Mouse (Mus musculus) small intestine, adult 10 weeks (tissue): ENCODE measurements around the gene Zfp711. TPM values are rescaled to one million over a fixed set of nuclear protein-coding genes. Genes with fewer than 3 reads are reported as not detected.

Experiments used
- polyA plus RNA-seq: library from polyadenylated mRNA; stranded (reverse); fragments of 350-450 nt; fragmentation: Illumina TruSeq; extraction: RNeasy Lipid Tissue Mini Kit (QIAGEN cat#74804); gene quantifications from one replicate; pipeline ENCODE4 v1.2.3, GENCODE M21; 2014; ENCODE audit warnings: low replicate concordance

The Zfp711 gene
- 3.9 TPM for polyA plus RNA-seq

DNA sequence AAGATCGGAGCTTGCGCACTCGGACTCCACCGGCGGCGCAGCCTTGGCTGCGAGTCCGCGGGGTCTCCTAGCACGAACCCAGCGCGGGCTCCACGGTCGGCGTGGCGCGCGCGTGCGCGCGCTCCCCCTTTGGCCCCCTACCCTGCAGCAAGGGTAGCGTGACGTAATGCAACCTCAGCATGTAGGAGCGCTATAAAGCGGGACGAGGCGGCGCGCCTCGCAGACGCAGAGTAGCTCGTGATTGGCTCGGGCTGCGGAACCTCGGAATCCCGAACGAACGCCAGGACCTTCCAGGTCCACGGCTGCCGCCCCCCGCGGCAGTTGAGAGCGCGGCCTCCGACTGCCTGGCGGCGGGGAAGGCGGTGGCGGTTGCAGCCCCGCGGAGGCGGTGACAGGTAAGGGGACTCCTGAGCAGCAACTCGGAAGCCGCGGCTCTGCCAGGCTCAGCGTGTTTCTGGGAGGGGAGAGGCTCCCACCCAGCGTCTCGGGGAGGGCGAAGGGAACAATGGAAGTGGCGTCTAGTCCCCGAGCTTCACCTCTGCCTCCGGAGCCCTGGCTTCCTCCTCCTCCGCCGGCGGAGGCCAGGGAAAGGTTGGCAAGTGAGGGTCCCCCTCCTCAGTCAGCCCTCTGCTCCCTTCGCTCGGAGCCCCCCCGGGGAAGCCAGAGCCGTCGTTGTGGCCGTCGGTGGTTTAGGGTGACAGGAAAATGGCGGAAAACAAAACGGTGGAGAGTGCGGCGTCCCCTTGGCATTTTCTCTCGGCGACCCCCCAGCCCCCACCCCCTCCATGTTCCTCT lies at the start of gene Zfp711:
Zfp711 (plus strand) TSS at position 16 of the 795 bp plus-strand sequence.

Other genes starting within 250 kb of the Zfp711 start
- gene Satl1, start 193.7 kb upstream of the Zfp711 start, polyA plus RNA-seq = 0.67 TPM
- 5,900 TPM for gene 2010106E10Rik, start 105.3 kb upstream of the Zfp711 start, polyA plus RNA-seq
- 94.6 TPM for gene Pof1b, start 98.1 kb downstream of the Zfp711 start, polyA plus RNA-seq